Mouse (Mus musculus): ENCODE measurements around the gene Trim72. TPM values are rescaled to one million over a fixed set of nuclear protein-coding genes. Genes with fewer than 3 reads are reported as not detected.

Trim72 gene
- polyA plus RNA-seq, 2 experiments, result 2.2 to 22.8 TPM

DNA sequence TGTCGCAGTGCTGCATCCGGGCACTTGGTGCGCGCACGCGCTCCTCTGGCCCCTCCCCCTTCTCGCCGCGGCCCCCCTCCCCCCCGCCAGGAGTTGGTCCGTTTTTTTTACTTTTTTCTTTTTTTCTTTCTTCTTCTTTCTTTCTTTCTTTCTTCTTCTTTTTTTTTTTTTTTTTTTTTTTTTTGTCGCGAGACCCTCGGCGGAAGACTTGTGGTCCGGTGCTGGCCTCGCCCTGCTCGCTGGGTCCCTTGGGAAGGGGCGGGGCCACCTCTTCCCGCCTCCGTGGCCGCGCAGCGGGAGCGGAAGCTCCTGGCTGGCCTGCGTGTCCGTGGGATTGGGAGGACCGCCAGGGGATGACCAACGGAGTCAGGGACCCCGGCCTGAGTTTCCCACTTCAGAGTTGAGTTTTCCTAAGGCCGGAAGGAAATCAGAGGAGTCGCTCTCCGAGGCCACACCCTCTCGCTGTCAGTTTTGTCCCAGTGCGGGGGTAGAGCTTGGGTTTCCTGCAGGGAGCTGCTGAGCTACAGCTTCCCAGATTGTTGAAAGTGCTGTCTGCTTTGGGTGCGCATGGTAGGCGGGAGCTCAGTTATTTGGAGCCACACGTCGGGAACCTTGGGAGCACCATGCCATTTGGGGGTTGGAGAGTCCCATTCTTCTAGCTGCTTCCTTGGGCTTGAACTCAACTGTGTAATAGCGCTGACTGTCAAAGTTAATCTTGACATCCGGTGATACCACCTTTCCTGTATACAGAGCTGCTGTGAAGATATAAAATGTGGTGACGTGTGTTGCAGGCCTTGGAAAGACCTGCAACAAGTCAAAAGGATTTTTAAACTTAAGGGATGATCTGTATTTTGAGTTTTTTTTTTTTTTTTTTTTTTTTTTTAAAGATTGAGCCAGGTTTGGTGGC is 35.6 kb upstream of the Trim72 start:
- Histone ChIP-seq H3K4me2 (replicated peaks; ENCODE audit: low read depth, low read length, severe bottlenecking) (peak overlapping the region; percentile 87), H3K4me1 (ENCODE audit: control insufficient read depth, insufficient read depth, low read length) (peaks cover 14% of the 10 kb centered on the region), H3K27me3 (ENCODE audit: control insufficient read depth, insufficient read depth, low read length) (no peaks in the 10 kb centered on the region), H3K4me3 (replicated peaks; ENCODE audit: low read length) (peak overlapping the region; percentile 98), H3K36me3 (ENCODE audit: control insufficient read depth, insufficient read depth, low read length) (peaks cover 38% of the 10 kb centered on the region), H3K9ac (ENCODE audit: low read depth, low read length, severe bottlenecking) (peak overlapping the region; percentile 99), H3K27ac (replicated peaks; ENCODE audit: low read depth, low read length) (peak overlapping the region; percentile 96), H3K9me3 (ENCODE audit: control insufficient read depth, low read length) (no peaks in the 10 kb centered on the region)
- TF ChIP-seq POLR2A (IDR thresholded peaks at IDR 0.05; ENCODE audit: borderline replicate concordance, extremely low read depth, insufficient read depth, insufficient read length), result no peak
- DNase-seq (ENCODE audit: low spot score) (peak; percentile 74), ATAC-seq (ENCODE audit: low FRiP score, low read depth) (peak; percentile 49)
- WGBS, result under 1% methylated on average over 36 of the region's 42 CpGs

GRCm38 (mm10) chr7:127974413-127974930 is 29.3 kb upstream of the Trim72 start:
- peaks cover 99% of the 10 kb centered on the region for H3K36me3 ChIP-seq (ENCODE audit: control insufficient read depth, insufficient read depth, low read length)
- H3K4me3 ChIP-seq (replicated peaks; ENCODE audit: low read length), result no peak overlapping the region
- WGBS, result 95% methylated on average over 2 of the region's 2 CpGs

GRCm38 (mm10) chr7:127978856-127979255 is 24.9 kb upstream of the Trim72 start:
- no peak for DNase-seq (ENCODE audit: low spot score)
- ATAC-seq (ENCODE audit: low FRiP score, low read depth), result no peak
- no peak overlapping the region for H3K9ac ChIP-seq (ENCODE audit: low read depth, low read length, severe bottlenecking)
- peaks cover 99% of the 10 kb centered on the region for H3K36me3 ChIP-seq (ENCODE audit: control insufficient read depth, insufficient read depth, low read length)
- no peak overlapping the region for H3K4me3 ChIP-seq (replicated peaks; ENCODE audit: low read length)
- H3K4me2 ChIP-seq (replicated peaks; ENCODE audit: low read depth, low read length, severe bottlenecking), result no peak overlapping the region
- H3K4me1 ChIP-seq (ENCODE audit: control insufficient read depth, insufficient read depth, low read length), result no peaks in the 10 kb centered on the region
- TF ChIP-seq POLR2A (IDR thresholded peaks at IDR 0.05; ENCODE audit: borderline replicate concordance, extremely low read depth, insufficient read depth, insufficient read length), result no peak
- H3K27me3 ChIP-seq (ENCODE audit: control insufficient read depth, insufficient read depth, low read length), result no peaks in the 10 kb centered on the region
- H3K27ac ChIP-seq (replicated peaks; ENCODE audit: low read depth, low read length), result no peak overlapping the region
- no peaks in the 10 kb centered on the region for H3K9me3 ChIP-seq (ENCODE audit: control insufficient read depth, low read length)
- 81% methylated on average over 2 of the region's 2 CpGs for WGBS

More at GRCm38 (mm10) chr7:127974413-127974930, 29.3 kb upstream of the Trim72 start:
- Histone ChIP-seq H3K4me1 (ENCODE audit: control insufficient read depth, insufficient read depth, low read length) (peaks cover 4% of the 10 kb centered on the region), H3K9ac (ENCODE audit: low read depth, low read length, severe bottlenecking) (no peak overlapping the region), H3K9me3 (ENCODE audit: control insufficient read depth, low read length) (no peaks in the 10 kb centered on the region), H3K27ac (replicated peaks; ENCODE audit: low read depth, low read length) (no peak overlapping the region), H3K4me2 (replicated peaks; ENCODE audit: low read depth, low read length, severe bottlenecking) (no peak overlapping the region), H3K27me3 (ENCODE audit: control insufficient read depth, insufficient read depth, low read length) (no peaks in the 10 kb centered on the region)
- no peak for ATAC-seq (ENCODE audit: low FRiP score, low read depth)
- no peak for DNase-seq (ENCODE audit: low spot score)
- no peak for TF ChIP-seq POLR2A (IDR thresholded peaks at IDR 0.05; ENCODE audit: borderline replicate concordance, extremely low read depth, insufficient read depth, insufficient read length)

- 91% methylated on average over 3 of the region's 3 CpGs for WGBS
- ATAC-seq (ENCODE audit: low FRiP score, low read depth), result no peak
- no peak for DNase-seq (ENCODE audit: low spot score)
- Histone ChIP-seq H3K36me3 (ENCODE audit: control insufficient read depth, insufficient read depth, low read length) (peaks cover 99% of the 10 kb centered on the region), H3K4me2 (replicated peaks; ENCODE audit: low read depth, low read length, severe bottlenecking) (no peak overlapping the region), H3K9ac (ENCODE audit: low read depth, low read length, severe bottlenecking) (no peak overlapping the region), H3K4me3 (replicated peaks; ENCODE audit: low read length) (no peak overlapping the region), H3K27ac (replicated peaks; ENCODE audit: low read depth, low read length) (no peak overlapping the region), H3K4me1 (ENCODE audit: control insufficient read depth, insufficient read depth, low read length) (no peaks in the 10 kb centered on the region), H3K9me3 (ENCODE audit: control insufficient read depth, low read length) (no peaks in the 10 kb centered on the region), H3K27me3 (ENCODE audit: control insufficient read depth, insufficient read depth, low read length) (no peaks in the 10 kb centered on the region)
- no peak for TF ChIP-seq POLR2A (IDR thresholded peaks at IDR 0.05; ENCODE audit: borderline replicate concordance, extremely low read depth, insufficient read depth, insufficient read length)
These were observed 23.1 kb upstream of the Trim72 start for GRCm38 (mm10) chr7:127980606-127981005.

DNA sequence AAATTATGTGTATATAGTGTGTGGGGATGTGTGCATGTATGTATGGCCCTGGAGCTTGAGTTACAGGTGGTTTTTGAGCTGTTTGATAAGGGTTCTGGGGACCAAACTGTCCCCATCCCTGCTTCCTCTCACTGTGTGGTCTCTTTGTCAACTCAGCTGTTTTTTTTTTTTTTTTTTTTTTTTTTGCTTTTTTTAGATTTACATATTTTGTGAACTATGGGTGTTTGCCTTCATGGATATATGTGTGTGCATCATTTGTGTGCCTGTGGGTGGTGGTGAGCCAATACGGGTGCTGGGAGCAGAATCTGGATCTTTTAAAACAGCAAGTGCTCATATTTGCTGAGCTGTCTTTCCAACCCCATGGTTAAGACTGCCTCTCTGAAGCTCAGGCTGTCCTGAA is 14.8 kb upstream of the Trim72 start:
- H3K4me2 ChIP-seq (replicated peaks; ENCODE audit: low read depth, low read length, severe bottlenecking), result no peak overlapping the region
- TF ChIP-seq POLR2A (IDR thresholded peaks at IDR 0.05; ENCODE audit: borderline replicate concordance, extremely low read depth, insufficient read depth, insufficient read length), result no peak
- no peak overlapping the region for H3K4me3 ChIP-seq (replicated peaks; ENCODE audit: low read length)
- 81% methylated on average over 1 of the region's 1 CpGs for WGBS
- no peak overlapping the region for H3K9ac ChIP-seq (ENCODE audit: low read depth, low read length, severe bottlenecking)
- no peaks in the 10 kb centered on the region for H3K27me3 ChIP-seq (ENCODE audit: control insufficient read depth, insufficient read depth, low read length)
- peaks cover 73% of the 10 kb centered on the region for H3K36me3 ChIP-seq (ENCODE audit: control insufficient read depth, insufficient read depth, low read length)
- ATAC-seq (ENCODE audit: low FRiP score, low read depth) (no peak), DNase-seq (ENCODE audit: low spot score) (no peak)
- no peaks in the 10 kb centered on the region for H3K9me3 ChIP-seq (ENCODE audit: control insufficient read depth, low read length)
- no peak overlapping the region for H3K27ac ChIP-seq (replicated peaks; ENCODE audit: low read depth, low read length)
- H3K4me1 ChIP-seq (ENCODE audit: control insufficient read depth, insufficient read depth, low read length), result peaks cover 8% of the 10 kb centered on the region

Measured in limb, embryonic 14.5 days (tissue).